Mouse (Mus musculus) left cerebral cortex, adult 8-10 months (tissue): ENCODE measurements around the gene Tns1. TPM values are rescaled to one million over a fixed set of nuclear protein-coding genes. Genes with fewer than 3 reads are reported as not detected.

Experiments used
- DNase-seq, 2 experiments: peaks; one replicate each; pipeline ENCODE4 v3.0.0; 2022; ENCODE audit warnings: low spot score in 2 of 2
- total RNA-seq, 4 experiments: library from RNA; stranded (reverse); gene quantifications; 2 replicates each; pipeline ENCODE4 v1.2.4; 2022

Gene Tns1
- total RNA-seq, 4 experiments from 2014 or later: 40.6 to 59.2 (median 49.2) TPM

DNA sequence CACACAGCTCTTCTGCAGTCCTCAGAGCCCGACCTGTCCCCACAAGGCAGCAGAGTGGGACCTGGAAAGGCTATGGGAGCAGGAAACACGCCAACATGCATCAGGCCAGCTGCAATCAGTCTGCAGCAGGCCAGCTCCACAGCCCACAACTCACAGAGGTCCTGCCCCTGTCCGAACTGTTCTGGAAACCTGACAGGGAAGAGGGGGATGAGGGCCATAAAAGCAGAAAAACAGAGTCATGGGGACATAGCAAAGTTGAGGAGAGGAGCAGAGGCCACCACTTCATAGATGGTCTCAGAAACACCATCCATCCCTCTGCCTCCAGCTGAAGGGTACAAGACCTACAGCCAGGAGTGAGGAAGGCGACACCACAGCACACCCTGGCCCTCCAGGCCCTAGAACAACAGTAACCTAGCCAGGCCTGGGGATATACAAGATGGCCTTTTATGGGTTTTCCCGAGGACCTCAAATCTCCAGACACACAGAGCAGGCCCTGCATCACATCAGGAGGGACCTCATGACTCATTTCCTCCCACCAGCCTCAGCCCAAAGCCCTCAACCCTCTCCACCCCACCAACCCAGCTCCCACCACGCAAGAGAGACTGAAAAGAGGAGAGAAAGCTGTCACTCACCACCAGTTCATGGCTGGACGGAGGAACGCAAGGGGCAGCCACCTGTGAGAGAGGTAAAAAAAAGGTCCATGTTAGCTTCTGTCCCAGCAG, 108.6 kb downstream of the Tns1 start:
- DNase-seq: no peak

DNA sequence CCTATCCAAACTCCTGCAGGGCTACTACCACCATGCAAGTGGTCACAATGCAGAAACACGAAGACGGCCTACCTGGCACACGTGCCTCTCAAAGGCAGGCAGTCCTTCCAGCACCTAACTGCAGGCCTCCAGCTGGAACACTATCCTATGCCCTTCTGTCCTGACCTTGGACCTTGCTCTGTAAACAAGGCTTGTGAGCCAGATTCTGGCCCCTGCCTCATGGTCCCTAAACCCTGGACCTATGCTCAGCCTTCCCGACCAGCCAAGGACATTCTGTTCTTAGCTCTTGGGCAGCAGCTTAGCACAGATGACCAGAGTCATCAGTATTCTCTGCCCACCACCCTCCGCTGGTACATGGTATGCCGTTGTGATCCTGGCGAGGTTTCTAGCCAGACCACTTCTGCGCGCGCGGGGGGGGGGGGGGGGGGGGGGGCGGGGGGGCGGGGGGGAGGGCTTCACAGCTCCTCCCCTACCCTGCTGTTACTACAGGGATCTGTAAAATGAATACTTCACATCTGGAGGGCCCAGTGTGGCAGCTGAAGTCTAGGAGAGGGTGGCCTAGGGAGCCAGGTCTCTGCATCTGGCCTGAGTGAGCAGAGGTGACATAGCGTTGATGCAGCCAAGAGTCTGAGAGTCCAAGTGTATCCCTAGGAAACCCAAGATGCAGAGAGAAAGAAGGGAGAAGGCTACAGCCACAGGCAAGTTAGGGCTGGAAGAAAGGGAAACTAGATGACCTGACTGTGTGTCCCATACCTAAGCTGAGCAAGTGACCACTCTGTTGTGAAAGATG, 109.5 kb downstream of the Tns1 start:
- no peak for DNase-seq

DNA sequence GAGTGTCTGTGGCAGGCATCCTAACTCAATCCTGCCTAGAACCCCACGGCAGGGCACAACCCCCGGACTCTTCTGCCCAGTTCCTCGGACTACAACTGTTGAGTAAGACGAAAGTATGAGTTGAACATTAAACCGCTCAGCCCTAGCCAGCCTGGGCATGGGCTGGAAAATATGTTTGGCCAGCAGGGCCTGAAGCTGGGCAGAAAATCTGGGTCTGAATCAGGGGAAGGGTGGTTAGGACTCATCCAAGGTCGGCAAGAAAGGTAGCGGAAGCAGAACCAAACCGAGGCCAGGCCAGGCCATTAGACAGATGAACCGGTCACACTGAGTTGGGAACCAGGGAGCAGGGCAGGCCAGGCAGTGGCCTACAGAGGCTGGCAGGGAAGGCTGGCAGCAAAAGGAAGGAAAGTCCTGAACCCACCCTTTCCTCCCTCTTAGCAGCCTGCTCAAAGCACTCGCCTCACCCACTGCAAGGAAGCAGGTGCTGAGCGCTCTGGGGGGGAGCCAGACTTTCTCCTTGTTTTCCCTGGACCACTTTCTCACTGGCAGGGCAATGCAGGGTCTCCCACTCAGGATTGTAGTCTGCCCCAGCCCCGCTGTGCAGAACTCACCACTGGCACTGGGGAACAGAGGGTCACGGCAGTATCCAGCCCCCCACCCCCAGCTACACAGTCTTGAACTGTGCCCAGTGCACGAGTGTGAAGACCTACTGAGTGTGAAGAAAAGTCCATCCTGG, 110.8 kb downstream of the Tns1 start:
- no peak for DNase-seq

DNA sequence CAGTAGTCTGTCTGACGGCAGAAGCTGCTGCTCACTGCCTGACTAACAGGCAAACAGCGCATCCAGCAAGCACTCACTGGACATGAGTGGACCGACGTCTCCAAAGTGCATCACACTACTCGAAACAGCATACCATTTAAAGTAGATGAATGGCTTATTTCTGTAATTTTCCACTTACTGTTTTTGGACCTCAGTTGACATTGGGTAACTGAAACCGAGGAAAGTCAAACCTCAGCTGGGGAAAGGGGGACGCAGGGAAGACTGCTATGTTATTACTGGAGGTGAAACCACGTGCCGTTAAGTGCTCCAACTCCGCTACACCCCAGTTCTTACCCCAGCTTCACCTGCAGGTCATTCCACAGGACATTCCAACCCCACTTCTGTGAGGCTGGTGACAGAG, 111.5 kb downstream of the Tns1 start:
- no peak for DNase-seq

DNA sequence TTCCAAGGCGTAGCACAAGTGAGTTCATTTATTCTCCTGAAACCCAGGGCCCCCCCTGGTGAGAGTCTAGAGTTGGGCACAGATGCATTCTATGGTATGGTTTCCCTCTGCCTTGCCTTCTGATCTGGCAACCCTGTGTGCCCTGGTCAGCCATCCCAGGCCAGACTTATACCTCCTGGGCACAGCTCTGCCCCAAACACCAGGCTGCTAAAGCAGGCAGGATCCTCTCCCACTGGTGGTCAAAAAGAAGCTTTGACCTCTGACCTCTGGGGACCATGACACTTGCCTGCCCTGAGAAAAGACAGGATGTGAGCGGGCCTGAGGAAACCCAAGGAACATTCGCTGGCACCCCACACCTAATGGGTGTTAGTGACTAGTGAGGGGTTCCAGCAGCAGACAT, 114.8 kb downstream of the Tns1 start:
- DNase-seq: no peak

DNA sequence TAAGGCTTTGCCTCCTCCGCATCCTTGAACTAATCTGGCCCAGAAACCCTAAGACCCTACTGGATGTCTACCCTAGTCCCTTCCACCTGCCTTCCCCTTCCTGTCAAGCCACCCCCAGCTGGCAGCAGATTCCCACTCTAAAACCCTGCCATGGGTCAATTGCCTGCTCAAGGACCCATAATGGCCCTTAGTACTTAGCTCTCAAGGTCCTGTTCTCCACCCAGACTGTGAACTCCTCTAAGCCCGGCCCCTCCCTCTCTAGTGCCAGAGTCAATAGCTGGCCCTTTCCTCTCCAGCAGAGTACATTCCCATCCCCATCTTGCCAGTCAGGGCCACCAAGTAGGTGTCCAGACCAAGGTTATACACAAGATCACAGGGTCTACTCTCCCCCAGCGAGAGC, 115.3 kb downstream of the Tns1 start:
- DNase-seq: no peak

DNA sequence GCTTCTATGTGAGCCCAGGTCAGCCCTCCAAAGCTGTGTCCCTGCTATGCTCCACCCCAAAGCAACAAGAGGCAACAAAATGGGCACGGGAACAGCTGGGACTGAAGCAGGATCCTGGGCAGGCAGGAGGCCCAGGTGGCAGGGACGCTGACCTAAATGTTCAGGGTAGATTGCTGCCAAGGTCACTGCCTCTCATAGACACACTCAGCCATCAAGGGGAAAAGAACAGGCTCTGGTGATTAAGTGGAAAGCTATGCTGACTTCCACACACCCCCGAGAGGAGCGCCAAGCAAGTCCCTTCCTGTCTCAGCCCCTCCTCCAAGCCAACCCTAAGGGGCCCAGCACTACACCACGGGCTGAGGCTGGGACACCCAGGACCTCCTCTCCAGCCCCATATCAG, 115.8 kb downstream of the Tns1 start:
- no peak for DNase-seq

DNA sequence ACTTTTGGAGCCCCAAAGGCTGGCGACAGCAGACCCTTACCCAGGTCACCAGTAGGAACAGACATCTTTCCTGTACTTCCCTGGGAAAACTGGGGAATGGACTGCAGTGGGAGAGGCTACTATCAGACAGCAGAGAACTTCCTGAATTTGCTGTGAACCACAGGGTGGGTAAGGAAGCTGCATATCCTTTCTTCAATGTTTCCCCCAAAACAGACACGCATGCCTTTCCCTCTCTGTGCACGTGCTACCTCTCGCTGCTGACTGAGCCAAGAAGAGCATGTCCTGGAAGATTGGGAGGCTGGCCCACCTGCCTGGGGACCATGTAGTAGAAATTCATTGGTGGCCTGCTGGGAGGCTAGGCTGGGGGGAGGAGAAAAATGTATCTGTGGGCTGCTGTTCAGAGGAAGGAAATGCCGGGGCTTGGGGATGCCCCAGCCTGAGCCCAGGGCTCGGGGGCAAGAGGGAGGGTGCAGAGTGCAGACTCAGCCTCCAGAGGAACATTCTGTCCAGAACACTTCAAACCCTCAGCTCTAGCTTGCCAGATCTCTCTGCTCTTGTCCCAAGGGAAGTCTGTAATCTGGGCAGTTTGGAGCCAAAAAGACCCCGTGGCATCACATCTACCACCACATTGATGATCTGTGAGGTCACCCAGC, 116.7 kb downstream of the Tns1 start:
- no peak for DNase-seq

DNA sequence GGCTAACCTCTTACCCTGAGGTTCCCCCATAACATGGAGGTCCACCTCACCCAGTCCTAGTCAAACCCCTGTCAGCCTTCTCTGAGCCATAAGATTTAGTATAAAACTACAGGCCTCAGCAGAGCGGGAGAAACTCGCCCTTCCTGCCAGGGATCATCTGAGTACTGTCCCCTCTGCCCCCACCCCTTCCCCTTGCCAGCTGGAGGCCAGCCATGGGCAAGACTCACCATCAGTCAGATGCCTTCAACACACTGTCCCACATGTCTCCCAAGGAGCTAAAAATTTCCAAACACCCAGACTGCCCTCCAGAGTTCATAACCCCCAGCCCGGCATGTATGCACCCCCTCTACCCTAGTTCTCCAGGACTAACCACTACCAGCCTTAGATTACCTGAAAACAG, 119.2 kb downstream of the Tns1 start:
- DNase-seq: no peak

DNA sequence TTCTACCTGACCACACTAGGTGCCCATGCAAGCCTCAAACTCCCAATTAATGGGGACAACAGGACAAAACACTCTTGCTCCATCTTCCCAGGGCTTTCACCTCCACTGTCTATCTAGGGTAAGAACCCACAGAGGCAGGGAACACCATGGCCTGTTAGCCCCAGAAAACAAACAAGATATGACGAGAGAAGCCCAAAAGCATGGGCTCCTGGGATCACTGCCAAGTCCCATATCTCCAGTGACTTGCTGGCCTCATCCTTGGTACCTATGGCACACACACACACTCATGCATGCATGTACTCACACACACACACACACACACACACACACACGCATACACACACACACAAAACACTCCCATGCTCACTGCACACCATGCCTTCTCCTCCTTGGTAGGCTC, 120.5 kb downstream of the Tns1 start:
- no peak for DNase-seq

DNA sequence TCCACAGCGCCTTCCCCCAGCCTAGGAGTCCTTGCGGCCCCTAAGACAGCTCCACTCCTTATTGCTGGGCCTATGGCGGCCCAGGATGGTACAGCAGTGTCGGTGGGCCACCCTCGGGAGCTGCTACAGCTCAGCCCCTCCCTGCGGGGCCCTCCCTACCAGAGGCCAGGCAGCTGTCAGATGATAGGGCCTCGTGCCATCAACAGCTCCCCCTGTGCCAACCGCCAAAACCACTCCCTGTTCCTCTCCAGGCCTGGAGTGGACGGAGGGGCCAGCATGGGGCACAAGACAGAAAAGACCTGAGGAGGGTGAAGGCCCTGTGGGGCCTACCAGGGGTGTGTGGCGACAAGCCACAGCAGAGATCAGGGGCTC, 122.8 kb downstream of the Tns1 start:
- DNase-seq: no peak

DNA sequence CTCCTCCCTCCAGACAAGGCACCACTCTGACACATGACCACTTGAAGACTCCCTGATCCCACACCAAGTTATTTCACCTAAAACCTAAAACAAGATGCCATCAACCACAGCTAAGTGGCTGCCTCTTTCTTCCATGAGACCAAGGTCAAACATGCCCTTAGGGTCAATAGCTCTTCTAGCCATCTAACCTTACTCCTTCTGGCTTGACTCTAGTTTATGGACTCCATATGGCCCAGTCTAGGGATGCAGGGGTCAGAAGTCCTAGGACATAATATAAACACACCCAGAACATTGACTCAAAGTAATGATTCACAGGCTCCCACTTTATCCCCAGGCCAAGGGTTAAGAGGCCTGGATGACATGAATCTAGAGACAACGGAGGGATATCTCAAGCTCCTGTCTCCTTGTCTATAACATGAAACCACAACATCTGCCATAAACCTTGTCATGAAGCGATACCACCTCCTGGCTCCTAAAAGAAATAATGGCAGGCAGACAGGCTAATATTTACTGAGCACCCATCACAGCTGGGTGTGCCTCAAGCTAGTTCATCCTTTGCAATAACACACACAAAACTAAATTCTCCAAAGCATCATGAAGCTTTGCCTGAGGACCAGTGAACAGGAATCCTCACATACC, 123.3 kb downstream of the Tns1 start:
- no peak for DNase-seq

DNA sequence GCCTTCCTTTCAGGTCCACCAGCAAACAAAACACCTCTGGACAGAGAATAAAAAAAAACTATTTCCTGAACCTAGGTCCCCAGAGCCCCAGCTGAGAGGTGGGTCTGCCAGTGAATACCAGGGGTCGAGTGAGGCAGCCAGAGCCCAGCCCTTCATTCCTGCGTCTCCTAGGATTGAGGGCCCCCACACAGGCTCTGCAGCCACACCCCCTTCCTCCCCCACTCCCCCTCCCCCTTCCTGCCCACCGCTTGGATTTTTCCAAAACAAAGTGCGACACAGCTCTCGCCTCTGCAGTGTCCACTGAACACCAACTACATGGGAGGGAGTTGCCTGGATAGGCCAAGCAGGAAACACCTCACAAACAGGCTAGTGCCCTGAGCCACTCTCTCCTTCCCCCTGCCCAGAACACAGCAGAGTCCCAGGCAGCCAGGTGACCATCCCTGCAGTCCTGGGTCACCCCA, 124.0 kb downstream of the Tns1 start:
- no peak for DNase-seq

DNA sequence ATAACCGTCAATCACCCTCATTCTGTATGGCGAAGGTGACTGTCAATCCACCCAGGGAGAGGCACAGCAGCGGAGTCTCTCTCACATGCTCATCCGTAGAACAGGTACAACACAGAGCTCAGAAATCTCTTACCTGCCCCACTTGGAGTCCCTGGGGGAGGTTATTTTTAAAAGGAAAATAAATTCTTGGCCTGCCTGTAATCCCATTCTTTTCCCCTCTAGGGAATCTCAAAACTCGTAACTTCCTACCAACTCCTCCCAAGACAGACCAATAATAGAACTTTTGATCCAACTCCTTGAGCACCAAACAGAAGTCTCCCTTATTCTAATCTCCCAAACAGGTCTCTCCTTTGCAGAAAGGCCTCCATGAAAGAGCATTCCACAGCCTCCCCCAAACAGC, 124.7 kb downstream of the Tns1 start:
- DNase-seq: no peak

DNA sequence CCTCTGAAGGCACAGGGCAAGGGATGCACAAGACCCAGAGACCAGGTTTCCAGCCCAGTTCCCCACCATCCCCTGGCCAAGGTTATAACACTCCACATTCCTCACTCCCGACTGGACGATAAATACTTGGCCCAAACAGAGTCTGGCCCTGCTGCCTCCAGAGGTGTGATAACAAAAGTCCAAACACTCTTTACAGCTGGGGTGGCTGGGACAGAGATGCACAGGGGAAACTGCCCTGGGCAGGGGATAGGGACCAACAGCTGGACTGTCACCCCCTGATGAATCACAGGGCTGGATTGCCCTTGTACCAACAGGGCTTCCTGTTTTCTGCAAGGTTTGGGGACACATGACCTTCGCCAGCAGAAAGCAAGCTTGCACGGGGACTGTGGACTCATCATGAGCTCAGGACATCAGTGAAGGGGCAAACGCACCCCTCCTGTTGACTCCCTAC, 125.3 kb downstream of the Tns1 start:
- DNase-seq: no peak

DNA sequence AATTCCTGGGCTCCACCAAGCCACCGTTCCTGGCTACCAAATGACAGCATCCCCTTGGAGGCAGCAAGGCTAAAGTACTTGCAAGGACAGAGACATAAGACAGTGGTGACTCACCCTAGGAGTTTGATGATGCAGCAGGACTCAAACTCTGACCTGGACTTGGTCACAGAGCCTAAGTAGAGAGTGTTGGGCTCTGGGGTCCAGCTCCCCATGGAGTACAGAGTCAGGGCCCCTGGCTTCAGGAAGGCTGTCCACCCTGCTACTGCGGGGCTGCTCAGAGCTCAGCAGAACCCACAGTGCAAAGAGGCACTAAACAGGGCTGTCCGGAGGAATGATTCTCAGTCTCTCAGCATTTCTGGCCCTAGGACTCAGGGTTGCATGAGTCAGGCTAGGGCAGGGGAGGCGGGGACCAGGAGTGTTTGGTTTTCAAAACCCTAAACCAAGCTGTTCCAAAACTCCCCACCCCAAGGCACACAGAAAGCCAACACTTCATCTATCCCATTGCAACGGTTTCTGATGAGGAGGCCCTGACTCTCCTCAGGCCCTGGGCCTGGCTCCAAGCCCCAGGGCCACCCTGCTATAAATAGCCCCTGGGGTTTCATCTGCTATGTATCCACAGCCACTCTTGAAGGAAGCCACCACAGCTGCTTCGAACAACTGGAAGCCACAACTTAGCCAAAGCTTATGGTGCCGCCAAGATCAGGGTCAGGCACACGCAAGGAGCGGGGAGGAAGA, 126.0 kb downstream of the Tns1 start:
- DNase-seq: no peak

DNA sequence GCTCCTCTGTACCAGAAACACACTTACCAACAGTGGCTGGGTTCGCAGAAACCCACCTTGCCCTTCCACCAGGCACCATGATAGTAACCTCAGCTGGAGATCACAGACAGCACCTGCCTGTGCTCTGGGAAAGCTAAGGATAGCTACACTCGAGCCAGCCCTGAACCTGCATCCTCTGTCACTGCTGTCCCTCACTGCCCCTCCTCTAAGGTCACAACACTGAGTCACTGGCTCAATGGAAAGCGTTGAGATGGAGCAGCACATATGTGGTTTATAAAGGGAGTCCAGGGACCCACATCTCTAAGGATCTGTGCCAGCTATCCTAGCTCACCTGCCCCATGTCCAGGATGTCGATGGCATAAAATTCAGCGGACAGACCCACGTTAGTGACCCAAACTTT, 126.9 kb downstream of the Tns1 start:
- DNase-seq: no peak

DNA sequence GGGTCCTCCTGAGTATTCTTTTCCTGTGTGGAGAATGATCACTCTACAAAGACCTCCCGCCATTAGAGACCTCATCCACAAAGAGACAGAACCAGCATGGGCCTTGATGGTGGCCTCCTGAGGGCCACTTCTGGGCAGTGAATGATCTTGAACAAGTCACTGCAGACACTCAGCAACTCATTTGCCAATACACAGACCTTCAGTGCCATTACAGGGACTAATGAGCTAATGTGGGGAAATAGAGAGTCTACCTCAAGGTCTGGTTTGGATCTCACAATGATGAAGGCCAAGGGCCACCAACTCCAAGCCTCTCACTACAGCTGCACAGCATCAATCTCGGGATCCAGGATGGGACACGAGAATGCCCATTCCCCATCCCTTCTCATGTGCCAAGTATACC, 127.6 kb downstream of the Tns1 start:
- no peak for DNase-seq

DNA sequence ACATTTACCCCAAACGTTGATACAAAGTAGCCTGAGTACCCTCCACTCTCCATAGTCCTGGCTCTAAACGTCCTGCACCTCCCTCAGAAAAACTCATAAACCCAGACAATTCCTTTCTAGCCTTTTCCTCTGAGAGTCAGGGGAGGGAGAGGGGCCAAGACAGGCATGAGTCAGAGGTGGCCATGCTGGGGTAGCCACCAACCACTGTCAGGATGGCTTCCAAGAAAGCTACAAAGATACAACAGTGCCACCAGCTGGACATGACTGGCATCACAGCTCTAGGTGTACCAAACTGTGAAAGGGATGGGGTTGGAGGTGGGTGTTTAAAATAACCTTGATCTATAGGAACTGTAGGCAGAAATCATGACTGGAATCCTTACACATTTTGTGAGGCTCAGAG, 128.0 kb downstream of the Tns1 start:
- peak; percentile 22 to 63 for DNase-seq

DNA sequence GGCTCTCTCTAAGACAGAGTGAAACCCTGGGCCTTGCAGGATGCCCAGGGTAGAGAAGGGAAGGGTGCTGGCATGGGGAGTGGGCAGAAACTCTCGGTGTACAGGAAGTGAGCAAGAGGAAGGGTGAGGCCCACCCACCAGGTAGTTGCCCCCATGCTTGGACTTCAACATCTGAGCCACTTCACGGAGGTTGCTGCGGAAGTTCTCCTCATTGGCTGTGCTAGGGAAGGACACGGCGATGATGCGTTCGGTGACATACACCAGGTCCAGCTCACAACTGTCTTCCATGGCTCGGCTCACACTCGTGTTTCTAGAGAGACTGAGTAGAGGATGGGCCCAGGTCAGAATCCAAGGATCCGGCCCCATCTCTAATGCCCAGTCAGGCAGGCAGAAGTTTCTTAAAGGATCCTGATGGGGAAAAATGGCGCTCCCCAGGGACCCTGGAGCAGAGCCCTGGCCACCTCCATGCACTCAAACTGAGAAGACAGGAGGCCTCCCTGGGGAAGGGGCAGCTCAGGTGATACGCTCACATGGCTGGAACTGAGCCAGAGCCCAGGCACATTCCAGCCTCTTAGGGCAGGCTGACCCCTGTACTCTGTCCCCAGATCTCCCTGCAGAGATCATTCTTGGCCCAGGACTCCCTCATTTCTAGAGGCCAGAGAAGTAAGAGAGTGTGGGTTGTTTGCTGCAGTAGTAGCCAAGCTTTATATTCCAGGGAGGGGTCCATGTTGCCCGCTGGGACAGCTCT, 129.0 kb downstream of the Tns1 start:
- DNase-seq: no peak
